Mouse (Mus musculus) left cerebral cortex, adult 8-10 months (tissue): ENCODE results near the gene Bsg. TPM values are rescaled to one million over a fixed set of nuclear protein-coding genes. Genes with fewer than 3 reads are reported as not detected.
A peak's percentile ranks its signal among the peaks of the same experiment; 100 is the strongest.

Source experiments
- DNase-seq, 2 experiments: peaks; one replicate each; pipeline ENCODE4 v3.0.0; 2022; ENCODE audit warnings: low spot score in 2 of 2
- total RNA-seq, 4 experiments: library from RNA; stranded (reverse); gene quantifications; 2 replicates each; pipeline ENCODE4 v1.2.4; 2022

Bsg gene
- total RNA-seq, 4 experiments from 2014 or later = 545 to 609 (median 570) TPM

- DNase-seq = no peak
Measured at GRCm38 (mm10) chr10:79703541-79703940, 750 bp upstream of the Bsg start.

GRCm38 (mm10) chr10:79704970-79705360, 674 bp downstream of the Bsg start:
- no peak for DNase-seq

- DNase-seq = no peak
Measured at GRCm38 (mm10) chr10:79705951-79706350, 1.7 kb downstream of the Bsg start.

GRCm38 (mm10) chr10:79706406-79707094, 2.3 kb downstream of the Bsg start:
- DNase-seq = no peak

- no peak for DNase-seq
Measured at GRCm38 (mm10) chr10:79707162-79707561, 2.9 kb downstream of the Bsg start.

GRCm38 (mm10) chr10:79707759-79708158, 3.5 kb downstream of the Bsg start:
- no peak for DNase-seq

- DNase-seq = no peak
Measured at GRCm38 (mm10) chr10:79708668-79709067, 4.4 kb downstream of the Bsg start.

- no peak for DNase-seq
Measured at GRCm38 (mm10) chr10:79709307-79709706, 5.0 kb downstream of the Bsg start.

GRCm38 (mm10) chr10:79712029-79712428, 7.7 kb downstream of the Bsg start:
- DNase-seq = no peak

- DNase-seq = no peak
Measured at GRCm38 (mm10) chr10:79712499-79713126, 8.3 kb downstream of the Bsg start.

- DNase-seq = no peak
Measured at GRCm38 (mm10) chr10:79713163-79713562, 8.9 kb downstream of the Bsg start.

- DNase-seq = no peak
Measured at GRCm38 (mm10) chr10:79714996-79715395, 10.7 kb downstream of the Bsg start.

- no peak for DNase-seq
Measured at GRCm38 (mm10) chr10:79716254-79716987, 12.1 kb downstream of the Bsg start, which contains the start of gene Hcn2. Hcn2 (plus strand) TSS chr10:79716634.

- DNase-seq = peak in 1 of 2 experiments; percentile 58
Measured at GRCm38 (mm10) chr10:79716988-79717355, 12.7 kb downstream of the Bsg start.

GRCm38 (mm10) chr10:79717640-79718357, 13.5 kb downstream of the Bsg start:
- no peak for DNase-seq

- DNase-seq = no peak
Measured at GRCm38 (mm10) chr10:79721089-79721488, 16.8 kb downstream of the Bsg start.

- DNase-seq = no peak
Measured at GRCm38 (mm10) chr10:79723047-79723446, 18.8 kb downstream of the Bsg start.

- no peak for DNase-seq
Measured at GRCm38 (mm10) chr10:79723692-79724091, 19.4 kb downstream of the Bsg start.

- DNase-seq = no peak
Measured at GRCm38 (mm10) chr10:79726090-79726489, 21.8 kb downstream of the Bsg start.

- DNase-seq = peak in 1 of 2 experiments; percentile 77
Measured at GRCm38 (mm10) chr10:79728323-79729249, 24.3 kb downstream of the Bsg start.
